Mouse (Mus musculus) brain, embryonic 14.5 days (tissue): ENCODE results near the gene Cacnb1.

Source experiments
- CTCF ChIP-seq: fragments of 200-500 bp; IDR thresholded peaks from 2 replicates; pipeline ENCODE4 v1.5.1; 2012; ENCODE audit warnings: inconsistent platforms, mild to moderate bottlenecking, moderate library complexity, borderline replicate concordance; ENCODE audit not compliant: insufficient read depth, insufficient read length; ENCODE audit errors: extremely low read depth
- POLR2A ChIP-seq: fragments of 200-500 bp; IDR thresholded peaks from 2 replicates; pipeline ENCODE4 v1.6.1; 2012; ENCODE audit warnings: mild to moderate bottlenecking, inconsistent platforms, borderline replicate concordance; ENCODE audit not compliant: poor library complexity, insufficient read depth, insufficient read length, severe bottlenecking; ENCODE audit errors: extremely low read depth

- TF ChIP-seq POLR2A = no peak
- no peak for TF ChIP-seq CTCF
These were observed 8.0 kb upstream of the Cacnb1 start for GRCm38 (mm10) chr11:98030701-98031442.
